Mouse (Mus musculus) megakaryocyte progenitor cell, adult 5-6 weeks (primary cell): ENCODE measurements around the gene Tubb4b. TPM values are rescaled to one million over a fixed set of nuclear protein-coding genes. Genes with fewer than 3 reads are reported as not detected.
"Not testable (repeated sequence)": the region's sequence is repeated elsewhere in the genome, so short reads cannot be mapped to it uniquely, and the experiment has no call there.

ENCODE experiments used
- ATAC-seq: replicated peaks from 2 replicates; pipeline ENCODE4 v1.8.0; 2016; ENCODE audit warnings: mild to moderate bottlenecking, moderate TSS enrichment, inconsistent platforms; ENCODE audit not compliant: poor library complexity
- total RNA-seq, 2 experiments: library from RNA; stranded (forward) in 1 of 2; stranded (reverse) in 1 of 2; fragments of 157-497, 149-512 nt in 1 of 2; fragments of 200-1000 nt in 1 of 2; gene quantifications; 2 replicates each; pipeline versions ENCODE4 v1.2.3 to v1.2.4; 2015 to 2017

Gene Tubb4b
- total RNA-seq (2015) (435 and 440 TPM in 2 replicates), total RNA-seq (2017) (571 and 580 TPM in 2 replicates)

- ATAC-seq, result no peak
These were observed at the start of gene Tubb4b for GRCm38 (mm10) chr2:25224492-25224765. Tubb4b (minus strand) TSS chr2:25224702.

GRCm38 (mm10) chr2:25273010-25273409 lies 48.5 kb upstream of the Tubb4b start:
- ATAC-seq, result no peak

DNA sequence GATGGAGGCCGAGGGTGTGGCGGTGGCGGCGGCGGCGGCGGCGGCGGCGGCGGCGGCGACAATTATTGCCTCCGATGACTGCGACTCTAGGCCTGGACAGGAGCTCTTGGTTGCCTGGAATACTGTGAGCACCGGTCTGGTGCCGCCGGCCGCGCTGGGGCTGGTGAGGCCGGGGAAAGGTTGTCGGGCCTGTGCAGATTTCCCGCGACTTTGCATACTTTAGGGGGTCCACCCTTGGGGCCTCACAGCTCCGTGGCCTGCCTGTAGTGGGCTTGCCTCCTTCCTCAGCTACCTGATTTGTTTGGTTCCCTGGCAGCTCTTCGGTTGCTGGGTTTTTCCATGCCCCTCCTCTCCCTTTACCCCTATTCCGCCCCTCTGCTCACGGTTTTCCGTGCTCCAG lies 48.0 kb upstream of the Tubb4b start:
- ATAC-seq, result no peak

DNA sequence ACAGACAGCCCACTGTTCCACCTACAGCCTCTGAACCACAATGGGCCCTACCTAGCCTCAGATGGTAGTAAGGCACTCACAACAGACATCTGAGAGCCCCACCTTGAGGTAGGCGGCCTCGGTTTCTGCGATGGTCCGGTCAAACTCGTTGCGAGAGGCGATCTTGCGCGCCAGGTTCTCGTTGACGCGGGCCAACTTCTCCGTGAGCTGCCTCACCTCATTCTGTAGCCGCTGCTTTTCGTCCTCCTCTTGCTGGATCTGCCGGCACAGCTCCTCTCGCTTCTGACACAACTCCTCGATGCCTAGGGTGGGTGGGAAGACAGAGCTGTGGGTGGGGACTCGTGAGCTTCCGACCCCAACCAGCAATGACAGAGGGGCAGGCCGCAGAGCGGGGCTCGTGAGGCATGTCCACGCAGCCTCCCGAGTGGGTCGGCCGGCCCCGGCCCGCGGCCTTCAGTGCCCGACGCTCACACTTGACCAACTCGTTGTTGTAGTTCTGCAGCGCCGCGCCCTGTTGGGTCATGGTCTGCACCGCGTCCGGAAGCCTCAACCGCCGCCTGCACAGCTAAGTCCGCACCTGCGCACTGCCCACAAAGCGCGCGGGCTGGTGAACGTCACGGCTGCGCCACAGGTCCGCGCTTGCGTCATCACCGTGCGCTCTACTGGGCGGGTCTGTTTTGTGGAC lies 47.5 kb upstream of the Tubb4b start, which contains the start of the genes Ssna1 and Anapc2:
TSS of gene Ssna1 (minus strand) at position 612 of the 685 bp plus-strand sequence.
TSS of gene Anapc2 (plus strand) at position 652 of the 685 bp plus-strand sequence.
- ATAC-seq, result peak; percentile 97

DNA sequence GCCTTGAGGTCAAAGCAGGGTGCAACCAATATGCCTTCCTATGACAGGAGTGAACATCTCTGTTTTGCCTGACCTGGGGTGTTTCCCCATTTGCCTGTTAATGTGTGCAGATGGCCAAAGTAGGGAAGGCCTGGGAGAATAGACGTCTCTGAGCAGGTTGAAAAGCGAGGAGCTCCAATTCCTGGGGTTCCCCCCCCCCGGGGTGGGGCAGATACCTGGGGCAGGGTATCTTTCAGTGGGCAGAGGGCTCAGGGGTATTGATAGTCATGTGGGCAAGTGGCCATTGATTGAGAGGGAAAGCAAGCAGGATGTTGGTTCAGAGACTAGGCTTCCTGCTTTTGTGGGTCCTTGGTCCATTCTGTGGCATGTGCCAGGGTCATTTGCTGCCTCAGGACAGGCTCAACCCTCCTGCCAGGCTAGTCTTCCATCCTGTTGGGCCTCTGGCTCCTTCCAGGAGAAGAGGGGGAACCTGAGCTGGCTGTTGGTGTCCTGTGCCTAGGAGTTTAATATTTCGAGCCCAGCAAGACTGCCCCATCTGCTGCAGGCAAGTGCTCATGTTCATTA lies 43.3 kb upstream of the Tubb4b start:
- no peak for ATAC-seq

DNA sequence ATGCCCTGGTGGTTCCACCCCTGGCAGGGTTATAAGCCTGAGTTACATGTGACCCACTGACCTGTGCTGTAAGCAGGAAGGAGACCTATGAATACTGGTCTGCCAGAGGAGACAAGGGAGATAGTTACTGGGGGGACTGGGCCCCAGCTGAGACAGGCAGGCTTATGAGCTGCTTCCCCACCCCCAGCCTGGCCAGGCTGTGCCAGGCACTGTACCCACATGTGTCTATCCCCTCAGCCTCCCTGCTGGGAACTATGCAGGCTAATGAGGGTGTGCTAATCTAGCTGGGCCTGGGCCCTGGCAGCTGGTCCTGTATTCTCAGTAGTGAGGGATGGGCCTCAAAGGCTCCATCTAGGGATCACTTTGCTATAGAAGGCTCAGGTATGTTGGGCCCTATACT lies 42.7 kb upstream of the Tubb4b start:
- ATAC-seq, result no peak

GRCm38 (mm10) chr2:25266720-25267119 lies 42.2 kb upstream of the Tubb4b start:
- no peak for ATAC-seq

DNA sequence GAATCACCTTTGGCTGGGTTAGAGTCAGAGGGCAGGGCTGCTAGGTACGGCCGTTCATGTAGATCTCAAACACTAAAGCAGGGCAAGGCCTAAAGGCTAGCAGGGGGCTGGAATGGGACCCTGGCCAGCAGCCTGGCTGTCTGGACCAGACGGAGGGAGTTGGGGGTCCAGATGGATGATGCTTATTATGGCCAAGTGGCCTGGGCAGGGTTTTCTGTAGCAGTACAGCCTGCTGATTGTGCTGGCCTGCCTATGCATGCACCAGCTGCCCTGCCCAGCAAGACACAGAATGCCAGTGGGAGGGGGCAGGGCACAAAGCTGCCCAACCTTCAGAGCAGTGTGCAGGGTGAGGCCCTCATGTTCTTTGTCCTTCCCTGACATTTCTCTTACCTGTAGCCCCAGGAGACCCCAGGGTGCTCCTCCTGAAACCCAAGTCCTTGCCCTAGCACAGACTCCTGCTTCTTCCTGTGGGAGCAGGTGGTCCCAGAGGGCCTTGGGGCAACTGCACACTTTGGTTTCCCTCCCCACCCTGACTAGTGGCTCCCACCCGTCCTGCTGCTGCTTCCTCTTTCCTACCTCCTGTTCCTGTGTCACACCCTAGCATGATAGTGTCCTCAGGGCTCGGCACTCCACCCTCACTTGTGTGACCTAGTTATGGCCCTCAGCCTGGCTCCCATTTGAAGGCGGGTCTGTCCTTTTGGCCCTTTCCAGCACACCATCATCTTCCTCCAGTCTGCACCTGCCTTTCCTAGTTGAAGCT lies 41.6 kb upstream of the Tubb4b start:
- peak; percentile 41 for ATAC-seq

- ATAC-seq, result no peak
These were observed 40.3 kb upstream of the Tubb4b start for GRCm38 (mm10) chr2:25264851-25265250.

DNA sequence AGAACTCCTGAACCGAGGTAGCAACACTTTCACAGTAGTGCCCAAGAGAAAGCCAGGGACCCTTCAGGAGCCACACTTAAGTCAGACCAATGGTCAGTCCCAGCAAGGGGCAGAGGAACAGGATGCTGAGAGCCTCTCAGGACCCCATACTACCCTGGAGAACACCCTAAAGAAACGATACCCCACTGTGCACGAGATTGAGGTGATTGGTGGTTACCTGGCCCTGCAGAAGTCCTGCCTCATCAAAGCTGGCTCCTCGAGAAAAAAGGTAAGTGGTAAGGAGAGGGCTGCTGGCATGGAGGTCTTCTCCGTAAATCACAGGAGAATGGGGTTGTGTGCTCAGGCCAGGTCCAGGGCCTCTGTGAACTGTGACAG lies 39.8 kb upstream of the Tubb4b start:
- ATAC-seq, result no peak

DNA sequence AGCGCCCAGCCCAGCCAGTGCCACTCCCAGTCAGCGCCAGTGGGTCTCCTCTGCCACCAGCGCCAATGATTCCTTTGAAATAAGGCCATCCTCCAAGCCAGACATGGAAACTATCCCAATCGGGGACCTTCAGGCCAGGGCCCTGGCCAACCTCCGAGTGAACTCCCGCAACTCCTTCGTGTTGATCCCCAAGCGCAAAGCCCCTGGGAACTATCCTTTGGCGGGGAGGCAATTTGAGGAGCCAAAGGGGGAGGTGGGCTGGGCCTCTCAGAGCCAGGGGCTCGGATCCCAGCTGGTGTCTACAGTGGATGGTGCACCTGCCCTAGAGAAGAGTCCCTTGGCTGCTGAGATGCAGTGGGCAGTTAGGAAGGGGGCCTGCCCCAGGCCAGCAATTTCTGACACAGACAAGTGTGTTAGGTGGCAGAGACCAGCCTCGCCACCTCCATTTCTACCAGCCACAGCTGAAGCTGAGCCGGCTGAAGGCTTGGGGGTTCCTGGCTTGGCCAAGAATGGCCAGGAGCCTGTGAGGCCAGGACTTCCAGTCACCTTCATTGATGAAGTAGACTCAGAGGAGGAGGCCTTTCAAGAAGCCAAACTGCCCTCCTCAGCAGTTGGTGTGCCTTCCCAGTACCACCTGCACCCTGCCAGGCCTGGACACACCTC lies 39.3 kb upstream of the Tubb4b start:
- ATAC-seq, result no peak

- ATAC-seq, result peak; percentile 15
These were observed 38.5 kb upstream of the Tubb4b start for GRCm38 (mm10) chr2:25262795-25263622.

GRCm38 (mm10) chr2:25262291-25262767 lies 37.8 kb upstream of the Tubb4b start, which contains the start of gene Tprn:
Tprn (plus strand) TSS chr2:25262618.
- peak; percentile 97 for ATAC-seq

GRCm38 (mm10) chr2:25261870-25262269 lies 37.4 kb upstream of the Tubb4b start:
- no peak for ATAC-seq

DNA sequence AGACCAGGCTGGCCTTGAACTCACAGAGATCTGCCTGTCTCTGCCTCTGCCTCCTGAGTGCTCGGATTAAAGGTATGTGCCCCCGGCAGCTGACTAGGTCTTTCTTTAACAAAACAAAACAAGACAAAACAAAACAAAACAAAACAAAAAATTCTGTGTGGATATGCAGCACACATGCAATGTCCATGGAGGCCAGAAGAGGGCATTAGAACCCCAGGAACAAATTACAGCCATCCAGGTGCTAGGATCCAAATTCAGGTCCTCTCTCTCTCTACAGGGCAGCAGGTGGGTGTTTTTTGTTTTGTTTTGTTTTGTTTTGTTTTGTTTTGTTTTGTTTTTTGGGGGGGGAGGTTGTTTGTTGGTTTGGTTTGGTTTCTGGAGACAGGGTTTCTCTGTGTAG lies 34.4 kb upstream of the Tubb4b start:
- ATAC-seq, result no peak

DNA sequence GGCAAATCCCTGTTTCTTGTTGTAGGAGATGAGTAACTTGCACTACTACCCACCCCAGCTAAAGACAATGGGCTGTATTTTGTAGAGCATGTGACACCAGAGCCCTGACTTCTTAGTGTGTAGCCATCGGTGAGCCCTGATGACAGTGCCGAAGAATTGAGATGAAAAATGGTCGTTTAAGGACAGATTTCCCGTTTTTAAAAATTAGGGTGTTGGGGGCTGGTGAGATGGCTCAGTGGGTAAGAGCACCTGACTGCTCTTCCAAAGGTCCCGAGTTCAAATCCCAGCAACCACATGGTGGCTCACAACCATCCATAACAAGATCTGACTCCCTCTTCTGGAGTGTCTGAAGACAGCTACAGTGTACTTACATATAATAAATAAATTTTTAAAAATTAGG lies 32.7 kb upstream of the Tubb4b start:
- ATAC-seq, result not testable (repeated sequence)

DNA sequence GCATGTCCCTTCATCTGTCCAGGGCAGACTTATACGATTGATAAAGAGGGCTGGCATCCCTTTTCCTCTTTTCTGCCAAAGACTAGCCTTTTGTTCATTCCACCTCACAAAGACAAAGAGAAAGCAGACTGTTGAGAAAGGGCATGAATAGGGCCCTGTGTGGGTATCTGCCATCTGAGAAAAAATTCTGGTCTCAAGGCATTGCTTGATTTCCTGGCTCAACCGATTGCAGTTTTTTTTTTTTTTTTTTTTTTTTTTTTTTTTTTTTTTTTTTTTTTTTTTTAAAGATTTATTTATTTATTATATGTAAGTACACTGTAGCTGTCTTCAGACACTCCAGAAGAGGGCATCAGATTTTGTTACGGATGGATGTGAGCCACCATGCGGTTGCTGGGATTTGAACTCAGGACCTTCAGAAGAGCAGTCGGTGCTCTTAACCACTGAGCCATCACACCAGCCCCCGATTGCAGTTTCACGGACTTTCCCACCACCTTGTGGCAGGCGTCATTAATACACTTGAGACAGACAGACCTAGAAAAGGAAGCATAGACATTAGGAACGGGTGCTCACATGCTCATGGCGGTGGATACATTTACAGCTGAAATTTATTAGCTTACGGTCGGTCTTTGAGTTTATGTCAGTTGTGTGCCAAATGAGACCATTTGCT lies 32.1 kb upstream of the Tubb4b start:
- ATAC-seq, result peak; percentile 76

GRCm38 (mm10) chr2:25255284-25255779 lies 30.8 kb upstream of the Tubb4b start, which contains the start of gene Tmem203:
Tmem203 (plus strand) TSS chr2:25255439.
- ATAC-seq, result peak; percentile 91

DNA sequence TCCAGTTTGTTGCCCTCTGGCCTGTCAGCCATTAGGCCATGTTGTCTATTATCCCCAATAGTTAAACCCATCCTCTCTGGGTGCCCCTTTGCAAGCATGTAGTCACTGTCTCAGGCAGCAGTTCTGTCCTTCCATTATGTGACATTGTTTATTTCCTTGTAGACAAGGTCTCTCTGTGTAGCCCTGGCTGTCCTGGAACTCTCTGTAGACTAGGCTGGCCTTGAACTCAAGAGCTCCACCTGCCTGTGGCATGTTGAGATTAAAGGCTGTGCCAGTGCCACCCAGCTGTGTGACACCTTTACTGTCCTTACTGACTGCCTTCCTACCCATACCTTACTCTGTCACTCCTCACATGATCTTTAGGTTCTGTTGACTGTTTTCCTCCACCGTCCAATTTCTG lies 27.8 kb upstream of the Tubb4b start:
- peak; percentile 35; the same call in 1 of the 2 replicates for ATAC-seq
